Mouse (Mus musculus) thymus, adult 2 months (tissue): ENCODE measurements around the gene B3galt4.

Experiments used
- CTCF ChIP-seq: fragments of 200-500 bp; IDR thresholded peaks from 2 replicates; pipeline ENCODE4 v1.5.1; 2012; ENCODE audit warnings: mild to moderate bottlenecking, control low read depth, low read length, moderate library complexity, borderline replicate concordance; ENCODE audit not compliant: control insufficient read depth, poor library complexity, insufficient read depth; ENCODE audit errors: extremely low read depth
- POLR2A ChIP-seq: fragments of 200-500 bp; IDR thresholded peaks from 2 replicates; pipeline ENCODE4 v1.6.1; 2012; ENCODE audit warnings: mild to moderate bottlenecking, low read length, control low read depth, moderate library complexity; ENCODE audit not compliant: control insufficient read depth, poor library complexity, insufficient read depth; ENCODE audit errors: extremely low read depth

DNA sequence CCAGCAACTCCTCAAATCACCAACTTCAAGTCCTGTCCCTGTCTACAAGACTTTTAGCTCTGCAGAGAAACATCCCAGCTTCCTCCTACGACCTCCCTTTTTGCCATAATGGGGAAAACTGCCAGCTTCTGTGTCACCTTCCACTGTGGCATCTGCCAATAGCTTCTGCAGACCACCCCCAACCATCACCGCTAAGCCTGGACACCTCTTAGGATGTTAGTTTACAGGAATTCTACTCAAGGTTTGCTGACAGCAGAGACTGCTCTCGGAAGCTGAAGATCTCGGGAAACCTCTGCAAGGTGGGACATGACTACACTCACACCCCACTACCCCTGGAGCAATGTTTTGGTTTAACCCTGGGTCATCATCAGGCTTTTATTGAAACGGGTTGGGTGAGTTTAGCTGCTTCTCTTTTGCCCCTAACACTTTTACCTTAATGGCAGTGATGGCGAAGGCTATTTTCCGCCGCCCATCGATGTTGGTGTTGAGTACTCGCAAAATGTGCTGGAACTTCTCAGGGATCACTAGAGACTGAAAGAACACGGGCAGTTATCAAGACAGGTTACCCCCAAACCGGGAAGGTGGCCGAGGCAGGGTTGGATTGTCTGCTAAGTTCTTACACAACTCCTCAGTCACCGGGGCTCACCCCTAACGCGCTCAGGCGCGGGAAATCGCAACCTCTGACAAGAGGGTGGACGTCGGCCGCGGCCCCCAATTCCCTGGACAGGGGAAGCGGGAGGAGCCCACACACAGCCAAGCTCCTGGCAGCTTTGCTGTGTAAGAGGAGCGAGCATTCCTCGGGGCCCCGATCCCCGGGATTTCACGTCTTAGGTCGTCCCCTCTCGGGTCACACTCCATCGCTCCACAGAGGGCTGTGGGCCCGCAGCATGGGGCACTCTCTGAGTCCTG, 3.6 kb upstream of the B3galt4 start:
- TF ChIP-seq CTCF (0 out of 2 replicates have a peak, but pooled peaks have one; percentile 19), POLR2A (no peak)
